Mouse (Mus musculus): ENCODE data around the gene Adm2. TPM values are rescaled to one million over a fixed set of nuclear protein-coding genes. Genes with fewer than 3 reads are reported as not detected.

The Adm2 gene
- total and polyA plus RNA-seq, 3 experiments, result 0.23 to 4.5 (median 0.66) TPM

DNA sequence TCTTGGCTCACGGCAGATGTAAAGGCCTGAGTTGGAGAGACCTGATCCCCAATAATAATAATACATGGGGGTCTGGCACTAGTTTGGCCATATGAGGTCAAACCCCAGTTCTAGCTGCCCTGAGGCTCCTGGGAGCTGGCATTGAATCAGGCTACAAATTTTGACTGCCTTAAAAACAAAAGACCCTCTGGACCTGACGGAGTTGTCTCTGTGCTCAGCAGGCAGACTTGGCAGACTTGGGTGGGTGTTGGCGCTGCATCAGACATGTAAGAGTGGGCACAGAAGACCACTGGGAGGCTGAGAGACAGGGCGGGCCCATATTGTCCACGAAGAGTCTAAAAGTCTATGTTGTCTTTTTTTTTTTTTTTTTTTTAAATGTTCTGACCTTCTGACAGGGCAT, 35.9 kb upstream of the Adm2 start:
- peaks cover 14 to 32% of the 10 kb centered on the region in 2 experiments for H3K4me1 ChIP-seq (ENCODE audit: control insufficient read depth in 1 of 2, insufficient read depth in 2 of 2)
- H3K27ac ChIP-seq (ENCODE audit: insufficient read depth, low read depth), result no peak overlapping the region
- no peak overlapping the region for H3K4me2 ChIP-seq (ENCODE audit: insufficient read depth, low read depth, poor library complexity, severe bottlenecking)

DNA sequence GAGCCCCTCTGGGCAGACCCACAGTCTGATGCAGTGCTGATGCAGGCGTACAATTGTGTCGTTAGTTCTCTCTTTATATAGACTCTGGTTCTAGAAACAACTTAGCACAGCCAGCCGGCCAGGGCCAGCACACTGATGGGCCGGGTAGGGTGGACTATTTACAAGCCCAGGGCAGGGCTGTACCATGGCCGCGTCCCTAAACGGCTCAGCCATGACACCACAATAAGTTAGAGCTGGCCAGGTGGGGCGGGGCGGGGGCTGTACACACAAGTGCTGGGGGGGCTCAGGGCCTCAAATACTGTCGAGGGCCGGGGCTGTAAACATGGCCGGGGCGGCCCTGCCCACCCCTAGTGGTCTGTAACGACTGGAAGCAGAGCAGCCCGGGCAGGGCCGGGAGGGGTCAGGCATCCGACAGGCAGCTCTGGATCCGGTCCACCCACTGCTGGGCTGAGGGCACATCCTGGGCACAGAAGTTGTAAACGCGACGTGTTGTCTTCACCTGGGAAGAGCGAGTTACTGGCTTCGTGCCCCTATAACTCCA, 34.2 kb upstream of the Adm2 start:
- Histone ChIP-seq H3K27me3 (replicated peaks) (no peaks in the 10 kb centered on the region), H3K27ac (ENCODE audit: insufficient read depth, low read depth) (no peak overlapping the region), H3K79me2 (replicated peaks; ENCODE audit: control insufficient read depth, extremely low read depth, insufficient read depth, poor library complexity, severe bottlenecking) (no peaks in the 10 kb centered on the region), H3K4me3 (replicated peaks in 1 of 3; ENCODE audit: low read depth in 2 of 3, low read length in 2 of 3, poor library complexity in 1 of 3) (no peak overlapping the region), H3K36me3 (replicated peaks in 1 of 2; ENCODE audit: control insufficient read depth in 1 of 2, insufficient read depth in 1 of 2, low read length in 1 of 2) (peaks cover 49 to 88% of the 10 kb centered on the region in 2 experiments), H3K9ac (ENCODE audit: insufficient read depth, low read depth) (no peak overlapping the region), H3K9me3 (replicated peaks; ENCODE audit: low read length) (no peaks in the 10 kb centered on the region), H3K4me1 (ENCODE audit: control insufficient read depth in 1 of 2, insufficient read depth in 2 of 2) (peaks cover 3 to 18% of the 10 kb centered on the region in 2 experiments; a peak in 3 of 4 replicates), H3K4me2 (ENCODE audit: insufficient read depth, low read depth, poor library complexity, severe bottlenecking) (no peak overlapping the region)
- TF ChIP-seq ETS1 (conservative IDR thresholded peaks at IDR 0.05; ENCODE audit: low read depth, low read length) (no peak), USF2 (conservative IDR thresholded peaks at IDR 0.05; ENCODE audit: low read depth, low read length) (no peak), POLR2A (IDR thresholded peaks at IDR 0.05; ENCODE audit: low read depth, low read length) (no peak), PAX5 (IDR thresholded peaks at IDR 0.05; ENCODE audit: low read length) (no peak), KAT2A (IDR thresholded peaks at IDR 0.05; ENCODE audit: insufficient replicate concordance, low read length) (no peak), CTCF (conservative IDR thresholded peaks at IDR 0.05 in 1 of 2, IDR thresholded peaks at IDR 0.05 in 1 of 2; ENCODE audit: low read depth in 2 of 2, low read length in 2 of 2) (no peak), CHD1 (IDR thresholded peaks at IDR 0.05; ENCODE audit: low read depth, low read length) (no peak), E2F4 (IDR thresholded peaks at IDR 0.05; ENCODE audit: insufficient replicate concordance, low read depth, low read length) (no peak), ZMIZ1 (IDR thresholded peaks at IDR 0.05; ENCODE audit: low read depth, low read length) (no peak), TBP (conservative IDR thresholded peaks at IDR 0.05; ENCODE audit: low read depth, low read length) (no peak), ZNF384 (IDR thresholded peaks at IDR 0.05; ENCODE audit: low read depth, low read length) (no peak), EP300 (IDR thresholded peaks at IDR 0.05; ENCODE audit: low read length) (no peak), TCF12 (IDR thresholded peaks at IDR 0.05; ENCODE audit: low read depth, low read length) (no peak), MXI1 (IDR thresholded peaks at IDR 0.05; ENCODE audit: low read depth, low read length) (no peak), HCFC1 (IDR thresholded peaks at IDR 0.05; ENCODE audit: low read depth, low read length) (no peak), RAD21 (IDR thresholded peaks at IDR 0.05; ENCODE audit: low read depth, low read length) (no peak), MAFK (IDR thresholded peaks at IDR 0.05; ENCODE audit: insufficient replicate concordance, low read length) (no peak), ZKSCAN1 (IDR thresholded peaks at IDR 0.05; ENCODE audit: borderline replicate concordance, low read depth, low read length) (no peak), JUND (conservative IDR thresholded peaks at IDR 0.05; ENCODE audit: low read depth, low read length) (no peak)
- DNase-seq (ENCODE audit: extremely low read depth), result no peak
- in situ Hi-C loops (cut with MboI; ENCODE audit: low pct_ligation_motif_present, low pct_unique_long_range_greater_than_20kb, low sequenced_read_pairs), result no loop called here
- dilution Hi-C loops (cut with MboI; ENCODE audit: extremely low pct_ligation_motif_present, extremely low pct_unique_long_range_greater_than_20kb, low sequenced_read_pairs), result no loop called here

More for the DNA sequence above, 35.9 kb upstream of the Adm2 start:
- TF ChIP-seq TBP (conservative IDR thresholded peaks at IDR 0.05; ENCODE audit: low read depth, low read length) (no peak), POLR2AphosphoS2 (IDR thresholded peaks at IDR 0.05; ENCODE audit: low read depth, low read length) (no peak), IRF4 (IDR thresholded peaks at IDR 0.05; ENCODE audit: low read depth, low read length) (no peak), JUND (conservative IDR thresholded peaks at IDR 0.05; ENCODE audit: low read depth, low read length) (no peak), ZNF384 (IDR thresholded peaks at IDR 0.05; ENCODE audit: low read depth, low read length) (no peak), MAZ (IDR thresholded peaks at IDR 0.05; ENCODE audit: low read depth, low read length) (no peak), USF1 (IDR thresholded peaks at IDR 0.05; ENCODE audit: low read depth, low read length) (no peak), USF2 (conservative IDR thresholded peaks at IDR 0.05; ENCODE audit: low read depth, low read length) (no peak), SMC3 (IDR thresholded peaks at IDR 0.05; ENCODE audit: low read depth, low read length) (no peak)
- dilution Hi-C loops (cut with MboI; ENCODE audit: extremely low pct_ligation_motif_present, extremely low pct_unique_long_range_greater_than_20kb, low sequenced_read_pairs) (no loop called here), in situ Hi-C loops (cut with MboI; ENCODE audit: low pct_ligation_motif_present, low pct_unique_long_range_greater_than_20kb, low sequenced_read_pairs) (no loop called here)
- DNase-seq (ENCODE audit: extremely low read depth), result no peak
- Histone ChIP-seq H3K79me2 (replicated peaks; ENCODE audit: control insufficient read depth, extremely low read depth, insufficient read depth, poor library complexity, severe bottlenecking) (no peaks in the 10 kb centered on the region), H3K9ac (ENCODE audit: insufficient read depth, low read depth) (no peak overlapping the region), H3K27me3 (replicated peaks) (no peaks in the 10 kb centered on the region), H3K9me3 (replicated peaks; ENCODE audit: low read length) (no peaks in the 10 kb centered on the region), H3K4me3 (replicated peaks in 1 of 3; ENCODE audit: low read depth in 2 of 3, low read length in 2 of 3, poor library complexity in 1 of 3) (no peak overlapping the region), H3K36me3 (replicated peaks in 1 of 2; ENCODE audit: control insufficient read depth in 1 of 2, insufficient read depth in 1 of 2, low read length in 1 of 2) (peaks cover 45 to 88% of the 10 kb centered on the region in 2 experiments)
